Mouse (Mus musculus) lung, embryonic 16.5 days (tissue): ENCODE data around the gene Tap1. TPM values are rescaled to one million over a fixed set of nuclear protein-coding genes. Genes with fewer than 3 reads are reported as not detected.
"Not testable (repeated sequence)": the region's sequence is repeated elsewhere in the genome, so short reads cannot be mapped to it uniquely, and the experiment has no call there.

Experiments
- ATAC-seq: fragments of 200-750 bp; cut with Nextera tagmentation; 2 replicates; pipeline ENCODE4 v1.8.0; 2017; ENCODE audit warnings: low read depth, mild to moderate bottlenecking, moderate library complexity
- H3K27ac ChIP-seq: fragments of 300-500 bp; sonication (generic); 2 replicates; pipeline ENCODE4 v1.5.1; 2014; ENCODE audit warnings: mild to moderate bottlenecking, control low read depth, low read length
- H3K27me3 ChIP-seq: fragments of 300-500 bp; sonication (generic); 2 replicates; pipeline ENCODE4 v1.6.1; 2014; ENCODE audit warnings: low read depth, low read length, mixed read lengths; ENCODE audit not compliant: control insufficient read depth, insufficient read depth
- H3K36me3 ChIP-seq: fragments of 300-500 bp; sonication (generic); 2 replicates; pipeline ENCODE4 v1.6.1; 2014; ENCODE audit warnings: low read length; ENCODE audit not compliant: control insufficient read depth, insufficient read depth
- H3K4me1 ChIP-seq: fragments of 300-500 bp; sonication (generic); replicated peaks from 2 replicates; pipeline ENCODE4 v1.6.1; 2014; ENCODE audit warnings: low read length, mixed read lengths; ENCODE audit not compliant: control insufficient read depth, insufficient read depth
- H3K4me2 ChIP-seq: fragments of 300-500 bp; sonication (generic); 2 replicates; pipeline ENCODE4 v1.6.1; 2014; ENCODE audit warnings: low read depth, low read length, control low read depth
- H3K4me3 ChIP-seq: fragments of 300-500 bp; sonication (generic); 2 replicates; pipeline ENCODE4 v1.5.1; 2014; ENCODE audit warnings: mild to moderate bottlenecking, low read length, control low read depth
- H3K9ac ChIP-seq: fragments of 300-500 bp; sonication (generic); 2 replicates; pipeline ENCODE4 v1.6.1; 2014; ENCODE audit warnings: low read length, control low read depth
- H3K9me3 ChIP-seq: fragments of 300-500 bp; sonication (generic); 2 replicates; pipeline ENCODE4 v1.6.1; 2016; ENCODE audit warnings: low read length; ENCODE audit not compliant: control insufficient read depth
- WGBS: fragments of 180-500 bp; shearing (Covaris S2); extraction: QIAGEN DNeasy Blood & Tissue Kit; methylation state at CpG from one replicate; pipeline ENCODE4 v1.1.7; 2014; 5-methylcytosine and 5-hydroxymethylcytosine counted together
- polyA plus RNA-seq: library from polyadenylated mRNA; unstranded; fragments of >200 nt; fragmentation: Nextera tagmentation; extraction: Ambion mirVana; gene quantifications from 2 replicates; pipeline ENCODE4 v1.2.1, GENCODE M21; 2015

The Tap1 gene
- polyA plus RNA-seq, 1 experiment from 2014 or later = 7.2 TPM

DNA sequence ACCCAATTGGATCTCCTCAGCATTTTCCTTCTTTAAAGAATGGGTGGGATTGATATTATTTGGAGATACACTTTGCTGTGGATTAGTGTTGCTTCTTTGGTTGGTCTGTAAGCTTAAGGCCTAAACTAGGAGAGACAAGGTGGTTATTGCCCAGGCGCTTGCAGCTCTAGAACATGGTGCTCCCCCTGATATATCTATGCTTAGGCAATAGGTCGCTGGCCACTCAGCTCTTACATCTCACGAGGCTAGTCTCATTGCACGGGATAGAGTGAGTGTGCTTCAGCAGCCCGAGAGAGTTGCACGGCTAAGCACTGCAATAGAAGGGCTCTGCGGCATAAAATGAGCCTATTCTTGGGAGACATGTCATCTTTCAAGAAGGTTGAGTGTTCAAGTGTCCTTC is 44.7 kb downstream of the Tap1 start:
- H3K27me3 ChIP-seq, H3K9ac ChIP-seq, H3K4me1 ChIP-seq, H3K9me3 ChIP-seq, H3K36me3 ChIP-seq, H3K4me2 ChIP-seq, ATAC-seq, H3K4me3 ChIP-seq, H3K27ac ChIP-seq: not testable (repeated sequence)
- WGBS = 95% methylated on average over 3 of the region's 7 CpGs

DNA sequence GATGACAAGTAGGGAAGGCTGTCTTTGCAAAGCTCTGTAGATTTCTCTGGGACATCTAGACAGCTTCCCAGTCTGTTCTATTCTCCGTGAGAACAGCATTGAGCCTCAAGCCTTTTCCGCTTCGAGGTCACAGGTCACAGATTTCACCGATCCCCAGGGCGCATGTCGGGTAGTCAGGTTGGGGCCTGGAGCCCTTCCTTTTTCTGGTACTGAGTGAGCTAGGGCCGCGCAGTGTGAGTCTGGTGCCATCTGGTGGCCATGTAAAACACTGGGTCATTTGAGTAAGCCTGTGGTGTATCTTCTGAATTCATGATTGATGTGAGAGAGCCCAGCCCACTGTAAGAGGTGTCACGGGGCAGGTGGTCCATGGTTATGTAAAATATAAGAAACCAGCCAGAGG is 47.6 kb downstream of the Tap1 start:
- Histone ChIP-seq H3K4me3 (no peak overlapping the region), H3K27ac (no peak overlapping the region), H3K9me3 (no peaks in the 10 kb centered on the region; the same call in 1 of the 2 replicates), H3K27me3 (no peaks in the 10 kb centered on the region), H3K4me2 (no peak overlapping the region), H3K9ac (no peak overlapping the region), H3K4me1 (no peaks in the 10 kb centered on the region), H3K36me3 (no peaks in the 10 kb centered on the region)
- peak; percentile 72; the same call in 1 of the 2 replicates for ATAC-seq
- 46% methylated on average over 9 of the region's 9 CpGs for WGBS

- no peak overlapping the region for H3K27ac ChIP-seq
- H3K27me3 ChIP-seq = no peaks in the 10 kb centered on the region
- no peaks in the 10 kb centered on the region for H3K4me1 ChIP-seq
- WGBS = 59% methylated on average over 5 of the region's 5 CpGs
- no peaks in the 10 kb centered on the region for H3K36me3 ChIP-seq
- H3K4me3 ChIP-seq = no peak overlapping the region
- peak; percentile 28; the same call in 1 of the 2 replicates for ATAC-seq
- H3K4me2 ChIP-seq = no peak overlapping the region
- H3K9me3 ChIP-seq = no peaks in the 10 kb centered on the region; the same call in 1 of the 2 replicates
- no peak overlapping the region for H3K9ac ChIP-seq
These were observed 49.3 kb downstream of the Tap1 start for GRCm38 (mm10) chr17:34236691-34237090.

- Histone ChIP-seq H3K9ac (no peak overlapping the region), H3K27ac (no peak overlapping the region), H3K4me3 (no peak overlapping the region), H3K4me1 (no peaks in the 10 kb centered on the region), H3K9me3 (no peaks in the 10 kb centered on the region; the same call in 1 of the 2 replicates), H3K27me3 (no peaks in the 10 kb centered on the region), H3K36me3 (no peaks in the 10 kb centered on the region), H3K4me2 (no peak overlapping the region)
- ATAC-seq = no peak
- 69% methylated on average over 3 of the region's 3 CpGs for WGBS
These were observed 50.4 kb downstream of the Tap1 start for GRCm38 (mm10) chr17:34237741-34238140.

DNA sequence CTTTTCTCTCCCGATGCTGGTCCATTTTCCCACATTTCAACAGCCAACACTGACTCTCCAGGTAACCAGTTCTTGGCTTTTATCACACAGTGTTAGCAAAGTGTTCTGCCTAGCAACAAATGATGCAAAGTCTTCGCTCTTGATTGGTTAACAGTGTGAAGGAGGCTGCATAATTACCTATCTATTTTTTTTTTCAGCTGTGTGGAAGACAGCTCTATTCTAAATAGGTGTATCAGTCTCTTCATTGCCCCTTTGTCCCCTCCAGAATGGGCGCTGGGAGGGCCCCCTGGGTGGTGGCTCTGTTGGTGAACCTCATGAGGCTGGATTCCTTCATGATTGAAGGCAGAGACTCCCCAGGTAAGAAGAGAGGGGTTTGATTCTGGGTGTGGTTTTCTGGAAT is 51.4 kb downstream of the Tap1 start, which contains the start of gene H2-Ob:
Gene H2-Ob (plus strand): TSS at position 198 of the 400 bp plus-strand sequence.
- no peak for ATAC-seq
- Histone ChIP-seq H3K4me3 (no peak within 1 kb of the TSS), H3K36me3 (no peaks in the 10 kb centered on the region), H3K27ac (peak within 1 kb of the TSS; percentile 30), H3K27me3 (no peaks in the 10 kb centered on the region), H3K4me1 (no peaks in the 10 kb centered on the region), H3K4me2 (no peak within 1 kb of the TSS), H3K9ac (no peak within 1 kb of the TSS), H3K9me3 (no peaks in the 10 kb centered on the region)
- WGBS = 60% methylated on average over 3 of the region's 3 CpGs

DNA sequence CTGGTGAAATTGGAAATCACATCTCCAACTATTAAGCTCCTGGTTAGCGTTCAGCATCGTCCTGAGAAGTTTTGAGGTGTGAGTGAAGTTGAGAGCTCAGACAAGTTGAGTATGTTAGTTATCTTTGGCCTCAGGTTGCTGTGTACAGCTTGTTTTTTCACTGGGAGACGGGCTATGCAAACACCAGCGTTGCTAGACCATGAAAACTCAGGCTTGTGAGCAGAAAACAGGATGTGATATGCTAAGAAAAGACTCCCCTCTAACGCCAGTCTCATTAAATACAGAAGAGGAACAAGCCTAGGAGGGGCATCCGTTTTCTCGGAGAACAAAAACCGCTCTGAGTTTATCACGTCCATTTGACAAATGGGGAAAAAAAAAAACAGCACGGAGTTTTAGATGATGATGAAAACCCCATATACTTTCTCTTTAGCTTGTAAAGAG is 52.3 kb downstream of the Tap1 start:
- peak; percentile 51; the same call in 1 of the 2 replicates for ATAC-seq
- Histone ChIP-seq H3K27me3 (no peaks in the 10 kb centered on the region), H3K36me3 (no peaks in the 10 kb centered on the region), H3K4me3 (no peak overlapping the region), H3K4me1 (no peaks in the 10 kb centered on the region), H3K27ac (peak overlapping the region; percentile 30), H3K4me2 (no peak overlapping the region), H3K9ac (no peak overlapping the region), H3K9me3 (no peaks in the 10 kb centered on the region)
- 37% methylated on average over 10 of the region's 10 CpGs for WGBS

GRCm38 (mm10) chr17:34240366-34240765 is 53.0 kb downstream of the Tap1 start:
- Histone ChIP-seq H3K4me2 (no peak overlapping the region), H3K4me3 (no peak overlapping the region), H3K36me3 (no peaks in the 10 kb centered on the region), H3K27ac (no peak overlapping the region), H3K4me1 (no peaks in the 10 kb centered on the region), H3K9me3 (no peaks in the 10 kb centered on the region), H3K27me3 (no peaks in the 10 kb centered on the region), H3K9ac (no peak overlapping the region)
- ATAC-seq = no peak
- 59% methylated on average over 3 of the region's 3 CpGs for WGBS

DNA sequence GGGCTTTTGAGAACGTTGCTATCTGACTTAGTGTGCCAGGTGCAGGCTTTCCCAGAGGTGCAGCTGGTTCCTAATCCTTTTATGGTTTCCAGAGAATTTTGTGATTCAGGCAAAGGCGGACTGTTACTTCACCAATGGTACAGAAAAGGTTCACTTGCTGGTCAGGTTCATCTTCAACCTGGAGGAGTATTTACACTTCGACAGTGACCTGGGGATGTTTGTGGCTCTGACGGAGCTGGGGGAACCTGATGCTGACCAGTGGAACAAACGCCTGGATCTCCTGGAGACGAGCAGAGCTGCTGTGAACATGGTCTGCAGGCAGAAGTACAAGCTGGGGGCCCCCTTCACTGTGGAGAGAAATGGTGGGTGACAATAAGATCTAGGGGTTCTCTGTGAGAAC is 53.6 kb downstream of the Tap1 start:
- Histone ChIP-seq H3K27ac (no peak overlapping the region), H3K27me3 (no peaks in the 10 kb centered on the region), H3K9me3 (no peaks in the 10 kb centered on the region), H3K9ac (no peak overlapping the region), H3K4me1 (no peaks in the 10 kb centered on the region), H3K4me3 (no peak overlapping the region), H3K36me3 (no peaks in the 10 kb centered on the region), H3K4me2 (no peak overlapping the region)
- WGBS = 68% methylated on average over 6 of the region's 6 CpGs
- ATAC-seq = no peak

GRCm38 (mm10) chr17:34244656-34245055 is 57.3 kb downstream of the Tap1 start:
- no peak overlapping the region for H3K4me2 ChIP-seq
- H3K4me1 ChIP-seq = no peaks in the 10 kb centered on the region
- H3K27me3 ChIP-seq = no peaks in the 10 kb centered on the region
- no peak for ATAC-seq
- H3K9me3 ChIP-seq = no peaks in the 10 kb centered on the region
- no peaks in the 10 kb centered on the region for H3K36me3 ChIP-seq
- H3K27ac ChIP-seq = no peak overlapping the region
- H3K4me3 ChIP-seq = no peak overlapping the region
- H3K9ac ChIP-seq = no peak overlapping the region
- 70% methylated on average over 4 of the region's 4 CpGs for WGBS
